Mouse (Mus musculus) liver, embryonic 14.5 days (tissue): ENCODE measurements around the gene Nt5c2.

Source experiments
- CTCF ChIP-seq: IDR thresholded peaks from 2 replicates; pipeline ENCODE4 v1.5.1; 2016; ENCODE audit warnings: antibody characterized with exemption, low read depth, control low read depth
- EP300 ChIP-seq: IDR thresholded peaks from 2 replicates; pipeline ENCODE4 v1.6.1; 2016; ENCODE audit warnings: antibody characterized with exemption, low read depth

- TF ChIP-seq CTCF (no peak), EP300 (no peak)
These were observed 46.1 kb downstream of the Nt5c2 start for GRCm38 (mm10) chr19:46968833-46969232.
